Mouse (Mus musculus): ENCODE results near the gene Trpv2. TPM values are rescaled to one million over a fixed set of nuclear protein-coding genes. Genes with fewer than 3 reads are reported as not detected.

Gene Trpv2
- polyA plus RNA-seq, 1 experiment from 2014 or later, result 0.69 TPM

DNA sequence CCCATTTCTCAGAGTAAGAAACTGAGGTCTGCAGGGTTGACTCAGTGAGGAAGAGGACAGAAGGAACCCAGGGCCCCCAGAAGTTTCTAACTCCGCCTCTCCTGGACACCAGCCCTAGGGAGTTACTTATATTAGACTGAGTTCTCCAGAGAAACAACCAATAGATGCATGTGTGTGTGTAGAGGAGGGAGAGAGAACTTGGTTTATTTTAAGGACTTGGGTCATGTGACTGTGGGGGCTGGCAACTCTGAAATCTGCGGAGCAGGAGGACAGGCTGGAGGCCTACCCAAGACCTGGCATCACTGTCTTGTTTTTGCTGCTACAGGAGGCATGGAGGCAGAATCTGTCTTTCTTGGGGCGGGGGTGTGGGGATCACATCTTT, 62.5 kb downstream of the Trpv2 start:
- no peak for DNase-seq (ENCODE audit: low spot score)
- H3K4me1 ChIP-seq (ENCODE audit: control insufficient read depth, insufficient read depth, low read length), result peaks cover 4% of the 10 kb centered on the region
- 88% methylated on average over 3 of the region's 3 CpGs for WGBS

GRCm38 (mm10) chr11:62637401-62637800, 63.1 kb downstream of the Trpv2 start:
- no peaks in the 10 kb centered on the region for H3K27me3 ChIP-seq (ENCODE audit: control insufficient read depth, insufficient read depth, low read length)
- DNase-seq (ENCODE audit: low spot score), result no peak
- H3K4me3 ChIP-seq (ENCODE audit: low read depth, low read length), result no peak overlapping the region
- H3K9ac ChIP-seq (ENCODE audit: low read length), result no peak overlapping the region
- H3K36me3 ChIP-seq (ENCODE audit: control insufficient read depth, insufficient read depth, low read length), result peaks cover 2% of the 10 kb centered on the region; the same call in 1 of the 2 replicates
- ATAC-seq (ENCODE audit: insufficient number of reproducible peaks, low FRiP score, low TSS enrichment, low read depth), result no peak
- H3K4me1 ChIP-seq (ENCODE audit: control insufficient read depth, insufficient read depth, low read length), result peaks cover 4% of the 10 kb centered on the region; the same call in 1 of the 2 replicates
- H3K27ac ChIP-seq (replicated peaks; ENCODE audit: low read depth, low read length), result no peak overlapping the region
- WGBS, result 86% methylated on average over 5 of the region's 5 CpGs
- H3K4me2 ChIP-seq (ENCODE audit: low read depth, severe bottlenecking), result no peak overlapping the region
- no peaks in the 10 kb centered on the region for H3K9me3 ChIP-seq (ENCODE audit: control insufficient read depth, low read length)

More for the DNA sequence above, 62.5 kb downstream of the Trpv2 start:
- Histone ChIP-seq H3K27me3 (ENCODE audit: control insufficient read depth, insufficient read depth, low read length) (no peaks in the 10 kb centered on the region), H3K9me3 (ENCODE audit: control insufficient read depth, low read length) (no peaks in the 10 kb centered on the region), H3K36me3 (ENCODE audit: control insufficient read depth, insufficient read depth, low read length) (peaks cover 2% of the 10 kb centered on the region; the same call in 1 of the 2 replicates), H3K4me2 (ENCODE audit: low read depth, severe bottlenecking) (no peak overlapping the region), H3K27ac (replicated peaks; ENCODE audit: low read depth, low read length) (no peak overlapping the region), H3K4me3 (ENCODE audit: low read depth, low read length) (no peak overlapping the region), H3K9ac (ENCODE audit: low read length) (no peak overlapping the region)
- no peak for ATAC-seq (ENCODE audit: insufficient number of reproducible peaks, low FRiP score, low TSS enrichment, low read depth)

DNA sequence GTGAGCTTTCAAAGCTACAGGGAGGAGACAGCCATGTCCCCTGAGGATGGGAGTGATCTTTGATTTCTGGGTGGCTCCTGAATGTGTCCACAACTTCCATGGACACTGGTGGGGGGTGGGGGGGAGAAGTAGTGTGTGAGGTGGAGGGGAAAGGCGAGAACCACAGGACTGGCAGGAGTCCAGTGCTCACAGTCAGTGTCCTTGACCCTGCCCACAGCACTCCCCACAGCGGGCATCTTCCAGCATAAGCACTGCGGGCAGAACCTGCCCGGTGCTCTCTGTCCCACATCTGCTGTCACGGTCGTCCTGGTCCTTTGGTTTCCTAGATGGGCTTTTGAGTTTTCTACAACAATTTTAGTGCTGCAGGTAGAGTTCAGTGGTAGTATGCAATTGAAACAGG, 63.5 kb downstream of the Trpv2 start:
- DNase-seq (ENCODE audit: low spot score) (no peak), ATAC-seq (ENCODE audit: insufficient number of reproducible peaks, low FRiP score, low TSS enrichment, low read depth) (no peak)
- Histone ChIP-seq H3K27me3 (ENCODE audit: control insufficient read depth, insufficient read depth, low read length) (no peaks in the 10 kb centered on the region), H3K36me3 (ENCODE audit: control insufficient read depth, insufficient read depth, low read length) (peaks cover 2% of the 10 kb centered on the region; the same call in 1 of the 2 replicates), H3K27ac (replicated peaks; ENCODE audit: low read depth, low read length) (no peak overlapping the region), H3K4me2 (ENCODE audit: low read depth, severe bottlenecking) (no peak overlapping the region), H3K9ac (ENCODE audit: low read length) (no peak overlapping the region), H3K4me3 (ENCODE audit: low read depth, low read length) (no peak overlapping the region), H3K9me3 (ENCODE audit: control insufficient read depth, low read length) (no peaks in the 10 kb centered on the region), H3K4me1 (ENCODE audit: control insufficient read depth, insufficient read depth, low read length) (peaks cover 4% of the 10 kb centered on the region; the same call in 1 of the 2 replicates)
- 95% methylated on average over 6 of the region's 6 CpGs for WGBS

- no peak overlapping the region for H3K4me3 ChIP-seq (ENCODE audit: low read depth, low read length)
- H3K27me3 ChIP-seq (ENCODE audit: control insufficient read depth, insufficient read depth, low read length), result no peaks in the 10 kb centered on the region
- no peak overlapping the region for H3K4me2 ChIP-seq (ENCODE audit: low read depth, severe bottlenecking)
- H3K27ac ChIP-seq (replicated peaks; ENCODE audit: low read depth, low read length), result no peak overlapping the region
- peaks cover 4% of the 10 kb centered on the region; the same call in 1 of the 2 replicates for H3K4me1 ChIP-seq (ENCODE audit: control insufficient read depth, insufficient read depth, low read length)
- ATAC-seq (ENCODE audit: insufficient number of reproducible peaks, low FRiP score, low TSS enrichment, low read depth), result no peak
- DNase-seq (ENCODE audit: low spot score), result no peak
- no peaks in the 10 kb centered on the region for H3K9me3 ChIP-seq (ENCODE audit: control insufficient read depth, low read length)
- 94% methylated on average over 4 of the region's 4 CpGs for WGBS
- H3K9ac ChIP-seq (ENCODE audit: low read length), result no peak overlapping the region
- peaks cover 2% of the 10 kb centered on the region; the same call in 1 of the 2 replicates for H3K36me3 ChIP-seq (ENCODE audit: control insufficient read depth, insufficient read depth, low read length)
Observed at GRCm38 (mm10) chr11:62638402-62638801, 64.1 kb downstream of the Trpv2 start.

GRCm38 (mm10) chr11:62640378-62640777, 66.1 kb downstream of the Trpv2 start:
- no peak overlapping the region for H3K27ac ChIP-seq (replicated peaks; ENCODE audit: low read depth, low read length)
- 83% methylated on average over 3 of the region's 3 CpGs for WGBS

GRCm38 (mm10) chr11:62642023-62642844, 67.9 kb downstream of the Trpv2 start:
- Histone ChIP-seq H3K27ac (replicated peaks; ENCODE audit: low read depth, low read length) (no peak overlapping the region), H3K9me3 (ENCODE audit: control insufficient read depth, low read length) (no peaks in the 10 kb centered on the region), H3K27me3 (ENCODE audit: control insufficient read depth, insufficient read depth, low read length) (no peaks in the 10 kb centered on the region), H3K36me3 (ENCODE audit: control insufficient read depth, insufficient read depth, low read length) (peaks cover 2% of the 10 kb centered on the region; the same call in 1 of the 2 replicates), H3K4me3 (ENCODE audit: low read depth, low read length) (no peak overlapping the region), H3K4me2 (ENCODE audit: low read depth, severe bottlenecking) (no peak overlapping the region), H3K9ac (ENCODE audit: low read length) (no peak overlapping the region), H3K4me1 (ENCODE audit: control insufficient read depth, insufficient read depth, low read length) (peaks cover 16% of the 10 kb centered on the region)
- no peak for DNase-seq (ENCODE audit: low spot score)
- WGBS, result 68% methylated on average over 11 of the region's 11 CpGs
- no peak for ATAC-seq (ENCODE audit: insufficient number of reproducible peaks, low FRiP score, low TSS enrichment, low read depth)

More at GRCm38 (mm10) chr11:62640378-62640777, 66.1 kb downstream of the Trpv2 start:
- H3K36me3 ChIP-seq (ENCODE audit: control insufficient read depth, insufficient read depth, low read length), result peaks cover 2% of the 10 kb centered on the region; the same call in 1 of the 2 replicates
- no peak overlapping the region for H3K4me2 ChIP-seq (ENCODE audit: low read depth, severe bottlenecking)
- H3K9ac ChIP-seq (ENCODE audit: low read length), result 0 out of 2 replicates have a peak overlapping the region, but pooled peaks have one; percentile 17
- no peaks in the 10 kb centered on the region for H3K9me3 ChIP-seq (ENCODE audit: control insufficient read depth, low read length)
- DNase-seq (ENCODE audit: low spot score) (no peak), ATAC-seq (ENCODE audit: insufficient number of reproducible peaks, low FRiP score, low TSS enrichment, low read depth) (no peak)
- H3K4me3 ChIP-seq (ENCODE audit: low read depth, low read length), result no peak overlapping the region
- H3K27me3 ChIP-seq (ENCODE audit: control insufficient read depth, insufficient read depth, low read length), result no peaks in the 10 kb centered on the region
- H3K4me1 ChIP-seq (ENCODE audit: control insufficient read depth, insufficient read depth, low read length), result peaks cover 4% of the 10 kb centered on the region; the same call in 1 of the 2 replicates

- peaks cover 2% of the 10 kb centered on the region; the same call in 1 of the 2 replicates for H3K36me3 ChIP-seq (ENCODE audit: control insufficient read depth, insufficient read depth, low read length)
- H3K27ac ChIP-seq (replicated peaks; ENCODE audit: low read depth, low read length), result no peak overlapping the region
- 82% methylated on average over 8 of the region's 8 CpGs for WGBS
- H3K4me3 ChIP-seq (ENCODE audit: low read depth, low read length), result no peak overlapping the region
- no peaks in the 10 kb centered on the region for H3K9me3 ChIP-seq (ENCODE audit: control insufficient read depth, low read length)
- H3K9ac ChIP-seq (ENCODE audit: low read length), result no peak overlapping the region
- ATAC-seq (ENCODE audit: insufficient number of reproducible peaks, low FRiP score, low TSS enrichment, low read depth) (no peak), DNase-seq (ENCODE audit: low spot score) (no peak)
- H3K27me3 ChIP-seq (ENCODE audit: control insufficient read depth, insufficient read depth, low read length), result no peaks in the 10 kb centered on the region
- H3K4me2 ChIP-seq (ENCODE audit: low read depth, severe bottlenecking), result no peak overlapping the region
- H3K4me1 ChIP-seq (ENCODE audit: control insufficient read depth, insufficient read depth, low read length), result peaks cover 18% of the 10 kb centered on the region
Observed at GRCm38 (mm10) chr11:62643011-62643631, 68.8 kb downstream of the Trpv2 start.

DNA sequence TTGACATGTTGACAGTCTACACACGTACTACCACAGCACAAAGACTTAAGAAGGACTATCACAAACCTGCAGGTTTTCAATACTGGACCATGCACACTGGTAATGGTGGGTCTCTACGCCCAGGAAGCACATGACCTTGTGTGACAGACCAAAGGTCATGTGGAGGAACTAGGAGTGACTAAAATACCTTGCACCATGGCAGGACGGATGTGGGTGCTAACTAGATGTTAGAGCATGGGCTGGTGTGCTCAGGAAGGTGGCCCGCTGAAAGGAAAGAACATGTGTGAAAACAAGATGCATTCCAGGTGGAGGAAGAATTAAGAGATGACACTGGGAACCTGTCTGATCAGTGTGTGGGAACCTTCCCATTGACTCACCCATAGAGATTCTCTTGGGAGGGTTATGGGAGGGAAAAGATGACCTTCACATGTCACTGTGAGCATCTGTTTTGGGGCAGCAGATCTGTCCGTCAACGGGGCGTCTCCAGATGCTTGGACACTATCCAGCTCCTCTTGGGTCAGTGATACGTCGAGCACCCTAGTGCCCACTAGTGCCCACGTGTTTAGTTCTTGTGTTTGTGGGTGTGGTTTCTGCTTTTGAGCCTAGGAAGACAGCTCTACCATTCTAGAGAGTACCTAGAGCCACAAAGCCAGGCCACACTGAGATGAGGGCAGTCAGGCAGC, 69.5 kb downstream of the Trpv2 start:
- DNase-seq (ENCODE audit: low spot score) (no peak), ATAC-seq (ENCODE audit: insufficient number of reproducible peaks, low FRiP score, low TSS enrichment, low read depth) (no peak)
- peaks cover 18% of the 10 kb centered on the region for H3K4me1 ChIP-seq (ENCODE audit: control insufficient read depth, insufficient read depth, low read length)
- no peaks in the 10 kb centered on the region for H3K9me3 ChIP-seq (ENCODE audit: control insufficient read depth, low read length)
- H3K4me2 ChIP-seq (ENCODE audit: low read depth, severe bottlenecking), result no peak overlapping the region
- no peak overlapping the region for H3K9ac ChIP-seq (ENCODE audit: low read length)
- H3K27me3 ChIP-seq (ENCODE audit: control insufficient read depth, insufficient read depth, low read length), result no peaks in the 10 kb centered on the region
- 91% methylated on average over 10 of the region's 10 CpGs for WGBS
- no peak overlapping the region for H3K27ac ChIP-seq (replicated peaks; ENCODE audit: low read depth, low read length)
- no peak overlapping the region for H3K4me3 ChIP-seq (ENCODE audit: low read depth, low read length)
- peaks cover 2% of the 10 kb centered on the region; the same call in 1 of the 2 replicates for H3K36me3 ChIP-seq (ENCODE audit: control insufficient read depth, insufficient read depth, low read length)

All from limb, embryonic 11.5 days (tissue).